Mouse (Mus musculus) thymus, adult 2 months (tissue): ENCODE measurements around the gene Ntsr1.

Experiments used
- CTCF ChIP-seq: fragments of 200-500 bp; IDR thresholded peaks from 2 replicates; pipeline ENCODE4 v1.5.1; 2012; ENCODE audit warnings: mild to moderate bottlenecking, control low read depth, low read length, moderate library complexity, borderline replicate concordance; ENCODE audit not compliant: control insufficient read depth, poor library complexity, insufficient read depth; ENCODE audit errors: extremely low read depth
- POLR2A ChIP-seq: fragments of 200-500 bp; IDR thresholded peaks from 2 replicates; pipeline ENCODE4 v1.6.1; 2012; ENCODE audit warnings: mild to moderate bottlenecking, low read length, control low read depth, moderate library complexity; ENCODE audit not compliant: control insufficient read depth, poor library complexity, insufficient read depth; ENCODE audit errors: extremely low read depth

- TF ChIP-seq CTCF: peak; percentile 87; the same call in 1 of the 2 replicates
- no peak for TF ChIP-seq POLR2A
Measured at GRCm38 (mm10) chr2:180472306-180473079, 27.3 kb upstream of the Ntsr1 start.
